Mouse (Mus musculus) R1 (cell line): ENCODE measurements around the gene Myl6b.
"Not testable (repeated sequence)": the region's sequence is repeated elsewhere in the genome, so short reads cannot be mapped to it uniquely, and the experiment has no call there.

Source experiments
- DNase-seq: peaks from one replicate; pipeline ENCODE4 v3.0.0-alpha.2; 2018; ENCODE audit warnings: low read depth, low spot score

The Myl6b gene

DNA sequence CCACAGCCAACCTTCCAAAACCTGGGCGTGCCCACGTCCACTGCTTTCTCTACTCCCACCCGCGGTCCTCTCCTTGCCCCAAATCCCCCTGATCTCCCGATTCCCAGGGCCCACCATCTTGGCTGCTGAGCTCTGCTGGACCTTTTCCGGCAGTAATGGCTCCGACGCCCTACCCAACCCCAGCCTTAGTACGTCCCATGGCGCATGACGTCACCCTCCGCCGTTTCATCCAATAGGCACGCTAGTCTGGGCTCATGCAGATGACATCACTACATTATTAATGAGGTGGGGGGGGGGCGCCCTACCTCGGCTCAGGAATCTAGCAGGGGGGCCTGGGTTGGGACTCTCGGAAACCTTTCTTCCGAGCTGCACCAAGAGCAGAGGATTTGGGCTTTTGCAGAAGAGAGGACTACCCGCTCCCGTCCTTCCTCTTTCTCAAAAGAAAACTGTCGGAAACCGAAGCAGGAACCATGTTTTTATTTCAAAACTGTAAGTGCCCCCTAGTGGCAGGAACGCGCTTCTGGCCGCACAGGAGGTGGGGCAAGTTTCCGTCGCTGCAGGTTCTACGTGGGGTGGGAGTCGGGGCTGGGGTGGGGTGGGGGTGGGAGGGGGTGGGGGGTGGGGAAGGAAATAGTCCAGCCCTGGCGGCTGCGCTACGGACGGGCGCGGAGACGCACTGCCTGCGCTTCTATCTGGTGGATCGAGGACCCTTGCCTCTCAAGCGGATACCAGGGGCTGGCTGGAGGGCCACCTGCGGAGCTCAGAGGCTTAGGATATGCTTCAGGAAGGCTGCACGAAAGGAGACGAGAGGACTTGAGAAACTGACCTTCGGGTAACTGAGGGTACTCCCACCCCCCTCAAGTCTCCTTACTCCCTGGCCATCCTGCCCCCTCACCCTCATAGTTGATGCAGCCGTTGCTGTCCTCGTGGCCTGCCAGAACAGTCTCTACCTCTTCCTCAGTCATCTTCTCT, 4.5 kb downstream of the Myl6b start, which contains the start of gene Myl6:
Gene Myl6, minus strand, starts transcription at position 451 of the 972 bp plus-strand sequence.
- peak; percentile 99 for DNase-seq

DNA sequence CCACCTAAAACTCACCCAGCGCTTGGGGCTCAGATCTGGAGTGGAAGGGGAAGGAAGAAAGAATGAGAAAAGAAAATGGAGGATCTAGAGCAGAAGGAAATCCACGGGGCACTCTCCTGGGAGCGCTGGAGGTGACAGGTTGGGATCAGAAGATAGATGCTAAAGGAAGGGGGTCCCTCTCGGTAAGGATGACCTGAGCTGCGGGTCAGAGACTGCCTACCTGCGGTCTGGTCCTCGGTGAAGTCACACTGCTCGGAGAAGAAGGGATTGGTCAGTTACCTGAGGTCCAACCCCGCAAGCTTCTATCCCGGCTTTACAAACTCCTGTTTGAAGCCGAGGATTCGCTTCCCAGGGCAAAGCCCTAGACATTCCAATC, 5.2 kb downstream of the Myl6b start:
- no peak for DNase-seq

- DNase-seq, result peak; percentile 94
Observed at GRCm38 (mm10) chr10:128492633-128493311, 5.7 kb downstream of the Myl6b start.

DNA sequence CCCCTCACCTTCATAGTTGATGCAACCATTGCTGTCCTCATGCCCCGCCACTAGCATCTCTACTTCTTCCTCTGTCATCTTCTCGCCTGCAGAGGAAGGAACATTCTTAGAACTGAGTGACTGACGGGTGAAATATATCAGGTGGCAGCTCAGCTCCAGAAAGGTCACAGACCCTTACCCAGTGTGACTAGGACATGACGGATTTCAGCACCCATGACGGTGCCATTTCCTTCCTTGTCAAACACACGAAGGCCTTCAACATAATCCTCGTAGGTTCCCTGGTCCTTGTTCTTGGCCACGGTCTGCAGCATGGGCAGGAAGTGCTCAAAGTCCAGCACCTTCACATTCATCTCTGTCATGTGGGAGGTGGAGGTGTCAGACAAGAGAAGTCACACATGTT, 6.4 kb downstream of the Myl6b start:
- DNase-seq, result not testable (repeated sequence)

- DNase-seq, result peak; percentile 84
Observed at GRCm38 (mm10) chr10:128491495-128491894, 7.0 kb downstream of the Myl6b start.

GRCm38 (mm10) chr10:128490912-128491311, 7.6 kb downstream of the Myl6b start:
- no peak for DNase-seq

- DNase-seq, result peak; percentile 54
Observed at GRCm38 (mm10) chr10:128490232-128490631, 8.3 kb downstream of the Myl6b start.

GRCm38 (mm10) chr10:128489785-128490184, 8.7 kb downstream of the Myl6b start:
- DNase-seq, result peak; percentile 62

GRCm38 (mm10) chr10:128489380-128489779, 9.1 kb downstream of the Myl6b start:
- DNase-seq, result peak; percentile 84

GRCm38 (mm10) chr10:128488776-128489175, 9.7 kb downstream of the Myl6b start:
- DNase-seq, result no peak

GRCm38 (mm10) chr10:128487861-128488712, 10.4 kb downstream of the Myl6b start:
- no peak for DNase-seq

- no peak for DNase-seq
Observed at GRCm38 (mm10) chr10:128486370-128486769, 12.1 kb downstream of the Myl6b start.

GRCm38 (mm10) chr10:128474366-128474765, 24.1 kb downstream of the Myl6b start:
- DNase-seq, result peak; percentile 84

DNA sequence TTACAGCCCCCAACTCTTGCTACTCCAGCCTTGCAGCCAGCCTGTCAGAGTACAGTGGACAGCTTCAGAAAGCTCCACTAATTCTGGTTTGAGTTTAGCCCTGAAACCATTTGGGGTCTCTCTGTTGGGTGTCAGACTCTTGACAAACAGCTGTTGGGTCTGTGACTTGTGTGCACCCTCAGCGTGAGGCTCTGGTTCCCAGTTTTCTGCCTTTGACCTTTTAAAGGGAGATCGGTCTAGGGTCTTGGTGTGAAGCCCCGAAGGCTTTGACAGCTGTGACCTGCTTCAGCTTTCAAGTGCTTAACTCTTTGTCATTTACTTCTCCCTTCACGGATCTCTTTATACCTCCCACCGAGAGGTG, 38.2 kb downstream of the Myl6b start:
- peak; percentile 66 for DNase-seq

DNA sequence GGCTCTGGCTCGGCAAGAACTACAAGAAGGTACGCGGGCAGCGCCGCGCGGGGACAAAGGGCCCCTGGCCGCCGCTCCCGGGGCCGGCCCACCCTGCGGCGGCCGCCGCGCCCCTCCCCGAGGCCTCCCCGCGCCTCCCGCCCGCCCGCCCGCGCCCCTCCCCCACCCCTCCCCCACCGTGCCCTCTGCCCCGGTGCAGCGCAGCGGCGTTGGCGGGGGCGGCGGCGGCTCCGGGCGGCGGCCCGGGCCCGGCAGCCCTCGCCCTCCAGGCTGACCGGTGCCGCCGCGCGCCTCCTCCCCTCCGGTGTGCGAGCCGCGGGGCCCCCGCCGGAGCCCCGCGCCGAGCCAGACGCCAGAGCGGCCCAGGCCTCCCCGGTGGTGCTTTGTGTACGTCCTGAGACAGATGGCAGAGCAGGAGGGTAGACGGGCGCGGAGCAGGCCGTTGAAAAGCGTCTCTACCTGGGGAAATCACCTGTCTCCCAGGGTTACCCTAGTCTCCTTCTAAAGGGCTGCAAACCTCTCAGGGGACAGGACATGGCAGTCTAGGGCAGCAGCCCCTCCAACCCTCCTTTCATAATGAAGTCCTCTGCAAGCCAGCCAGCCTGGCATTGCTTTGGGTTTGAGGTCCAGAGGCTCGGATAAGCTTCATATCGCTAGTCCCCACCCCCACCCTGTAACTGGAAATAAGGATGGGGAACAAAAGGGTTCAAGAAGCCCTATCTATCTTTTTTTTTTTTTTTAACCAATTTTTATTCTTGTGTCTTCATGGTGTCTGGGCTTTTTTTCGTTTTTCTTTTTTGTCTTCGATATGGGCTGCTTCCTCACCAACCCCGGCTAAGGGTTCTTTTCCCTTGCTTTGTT, 38.8 kb downstream of the Myl6b start:
- peak; percentile 57 for DNase-seq

DNA sequence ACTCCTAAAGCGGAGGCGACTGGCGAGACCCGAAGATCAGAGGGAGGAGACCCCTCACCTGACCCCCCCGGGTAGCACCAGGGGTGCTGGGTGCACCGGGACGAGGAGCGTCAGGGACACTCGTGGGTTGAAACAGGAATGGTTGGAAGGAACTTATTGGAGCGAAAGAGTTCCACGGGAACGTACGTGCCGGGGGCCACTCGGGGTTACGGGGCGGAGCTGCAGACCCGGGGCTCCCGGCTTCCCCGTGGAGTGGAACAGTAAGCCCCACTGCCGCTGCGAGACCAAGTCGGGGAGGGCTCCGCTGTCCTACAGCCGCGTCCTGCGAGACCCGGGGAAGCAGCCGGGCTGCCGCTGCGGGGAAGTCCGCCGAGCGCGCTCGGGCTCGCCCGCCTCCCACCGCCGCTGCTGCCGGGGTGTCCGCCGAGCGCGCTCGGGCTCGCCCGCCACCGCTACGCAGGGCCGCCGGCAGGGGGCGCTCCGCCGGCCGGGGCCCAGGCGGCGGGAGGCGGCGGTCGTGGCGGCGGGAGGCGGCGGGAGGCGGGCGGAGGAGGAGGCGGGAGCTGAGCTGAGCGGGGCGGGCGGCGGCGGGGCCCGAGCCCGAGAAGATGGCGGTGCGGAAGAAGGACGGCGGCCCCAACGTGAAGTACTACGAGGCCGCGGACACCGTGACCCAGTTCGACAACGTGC, 39.6 kb downstream of the Myl6b start, which contains the start of gene Smarcc2:
Gene Smarcc2, plus strand, starts transcription at position 530 of the 690 bp plus-strand sequence.
- DNase-seq, result peak; percentile 55

DNA sequence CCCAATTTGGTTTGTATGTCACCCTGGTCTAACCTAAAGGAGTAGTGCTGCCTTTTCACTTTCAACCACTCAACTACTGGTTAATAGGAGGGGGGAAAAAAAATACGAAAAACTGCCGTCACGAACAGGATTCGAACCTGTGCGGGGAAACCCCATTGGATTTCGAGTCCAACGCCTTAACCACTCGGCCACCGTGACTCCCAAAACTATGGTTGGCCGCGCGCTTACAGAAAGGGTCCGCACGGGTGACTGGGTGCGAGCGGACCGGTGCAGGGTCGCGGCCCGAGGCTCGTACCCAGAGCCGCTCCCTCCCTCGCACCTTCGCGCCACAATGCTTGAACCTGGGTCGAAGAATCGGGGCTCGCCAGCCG, 40.2 kb downstream of the Myl6b start:
- DNase-seq, result peak; percentile 85

DNA sequence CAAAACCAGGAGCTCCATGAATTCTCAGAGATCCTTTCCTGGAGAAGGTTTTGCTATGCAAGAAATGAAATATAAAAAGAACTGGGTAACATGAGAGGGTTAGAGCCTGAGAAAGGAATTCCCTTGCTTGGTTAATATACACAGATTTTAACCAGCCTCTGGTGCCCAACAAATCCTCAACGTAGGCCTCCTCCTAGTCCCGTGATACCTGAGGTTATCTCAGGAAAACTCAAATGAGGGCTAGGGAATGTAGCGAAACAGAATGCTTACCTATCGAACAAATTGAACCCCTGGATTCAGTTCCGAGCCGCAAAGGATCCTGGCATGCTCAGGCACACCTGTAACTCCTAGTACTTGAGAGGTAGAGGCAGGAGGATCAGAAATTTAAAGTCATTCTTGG, 40.8 kb downstream of the Myl6b start:
- no peak for DNase-seq

DNA sequence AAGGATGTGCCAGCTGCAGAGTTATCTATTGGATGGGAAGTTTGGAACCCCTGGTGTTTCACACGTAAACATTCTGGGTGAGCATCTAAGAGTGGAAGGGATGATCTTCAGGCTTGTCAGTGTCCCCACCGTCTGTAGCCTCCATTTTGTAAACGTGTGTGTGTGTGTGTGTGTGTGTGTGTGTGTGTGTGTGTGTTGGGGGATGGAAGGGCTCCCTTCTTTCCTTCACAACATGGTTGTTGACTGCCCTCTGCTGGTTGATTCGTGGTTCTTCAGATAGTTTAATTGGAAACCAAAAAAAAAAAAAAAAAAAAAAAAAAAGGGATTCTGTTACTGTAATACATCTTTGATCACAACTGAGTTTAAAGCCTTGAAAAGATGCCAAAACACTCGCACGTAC, 43.2 kb downstream of the Myl6b start:
- DNase-seq, result peak; percentile 88

- no peak for DNase-seq
Observed at GRCm38 (mm10) chr10:128454471-128454870, 44.0 kb downstream of the Myl6b start.
